Mouse (Mus musculus): ENCODE measurements around the gene Frmpd4.

The Frmpd4 gene

DNA sequence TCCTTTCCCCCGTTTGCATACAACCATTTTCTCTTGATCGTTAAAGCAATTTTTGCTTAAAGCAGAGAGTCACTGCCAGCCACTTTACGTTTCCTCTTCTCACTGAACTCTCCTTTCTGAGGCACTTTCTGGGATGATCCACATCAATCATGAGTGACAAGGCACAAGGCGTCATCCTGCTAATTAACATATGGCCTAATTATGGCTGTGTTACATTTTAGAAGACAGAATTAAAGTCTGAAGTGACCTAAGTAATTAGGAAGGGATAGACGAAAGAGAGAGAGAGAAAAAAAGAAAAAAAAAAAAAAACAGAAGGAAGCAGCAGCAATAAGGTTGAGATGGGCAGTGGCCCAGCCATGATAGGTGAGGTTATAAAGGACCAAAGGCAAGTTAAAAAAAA lies at the start of gene Frmpd4:
Gene Frmpd4 (minus strand): TSS at position 101 of the 400 bp plus-strand sequence.
- DNase-seq (ENCODE audit: low read depth), result no peak

DNA sequence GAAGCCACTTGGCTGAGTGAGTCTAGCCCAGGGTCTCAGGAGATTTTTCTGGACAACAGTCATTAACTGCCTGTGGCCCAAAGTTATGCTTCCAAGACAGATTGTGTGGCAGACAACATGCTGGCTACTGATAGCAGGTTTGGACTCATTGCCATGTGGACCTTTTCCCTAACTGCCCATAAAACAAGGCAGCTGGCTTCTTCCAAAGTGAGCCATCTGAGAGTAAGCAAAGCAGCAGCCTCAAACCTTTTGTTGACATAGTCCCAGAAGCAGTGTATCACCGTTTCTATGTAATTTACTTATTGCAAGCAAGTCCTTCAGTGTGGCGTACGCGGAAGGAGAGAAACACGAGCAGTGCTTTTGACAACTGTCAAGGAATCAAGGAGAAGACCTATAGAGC lies 18.2 kb upstream of the Frmpd4 start:
- DNase-seq (ENCODE audit: low read depth), result no peak

DNA sequence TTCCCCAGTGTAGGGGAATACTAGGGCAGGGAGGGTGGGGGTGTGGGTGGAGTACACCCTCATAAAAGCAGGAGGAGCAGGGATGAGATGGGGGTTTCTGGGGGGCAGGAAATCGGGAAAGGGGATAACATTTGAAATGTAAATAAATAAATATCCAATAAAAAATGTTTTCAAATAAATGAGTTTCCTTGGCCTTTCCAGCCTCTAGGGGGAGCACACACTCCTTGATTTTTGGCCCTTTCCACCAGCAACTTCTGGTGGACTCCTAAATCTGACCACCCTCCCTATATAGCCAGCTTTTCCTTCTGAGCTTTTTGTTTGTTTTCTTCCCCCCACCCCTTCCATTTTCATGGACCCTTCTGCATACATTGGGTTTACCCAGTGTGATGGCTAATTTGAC lies 7.3 kb upstream of the Frmpd4 start:
- no peak for DNase-seq (ENCODE audit: low read depth)

DNA sequence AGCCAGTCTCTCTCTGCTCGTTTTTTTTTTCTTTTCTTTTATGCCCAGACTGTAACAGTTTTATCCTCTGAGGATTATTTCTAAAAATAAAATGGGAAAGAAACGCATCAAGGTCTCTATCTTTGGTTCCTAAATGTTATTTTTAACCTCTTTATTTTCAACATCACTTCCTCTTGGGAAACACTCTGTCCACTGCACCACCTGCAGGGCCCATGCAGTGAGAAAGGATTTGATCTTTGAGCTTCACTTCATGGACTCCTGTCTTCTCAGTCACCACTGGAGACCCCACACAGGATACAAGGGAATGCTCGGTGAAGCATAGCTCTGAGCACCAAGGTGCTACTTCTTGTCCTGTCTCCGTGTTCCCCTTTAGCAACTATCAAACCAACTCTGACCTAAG lies 5.2 kb downstream of the Frmpd4 start:
- no peak for DNase-seq (ENCODE audit: low read depth)

DNA sequence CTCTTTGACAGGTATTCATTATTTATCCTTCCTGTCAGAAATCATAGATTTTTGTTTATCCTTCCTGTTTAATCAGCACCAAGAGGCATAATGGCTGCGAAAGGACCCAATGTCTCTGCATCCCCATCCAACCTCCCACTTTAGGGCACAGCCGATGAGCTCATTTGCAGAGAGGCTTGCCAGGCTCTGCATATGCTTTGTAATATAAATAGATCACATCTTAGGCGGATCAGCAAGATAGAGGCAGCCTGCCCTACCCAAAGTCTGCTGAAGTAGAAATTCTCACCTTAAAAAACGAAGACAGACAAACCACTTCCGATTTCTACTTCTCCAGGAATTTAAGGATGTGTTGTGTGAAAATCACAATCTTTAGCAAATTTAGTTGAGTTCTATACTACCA lies 7.8 kb downstream of the Frmpd4 start:
- DNase-seq (ENCODE audit: low read depth), result no peak

DNA sequence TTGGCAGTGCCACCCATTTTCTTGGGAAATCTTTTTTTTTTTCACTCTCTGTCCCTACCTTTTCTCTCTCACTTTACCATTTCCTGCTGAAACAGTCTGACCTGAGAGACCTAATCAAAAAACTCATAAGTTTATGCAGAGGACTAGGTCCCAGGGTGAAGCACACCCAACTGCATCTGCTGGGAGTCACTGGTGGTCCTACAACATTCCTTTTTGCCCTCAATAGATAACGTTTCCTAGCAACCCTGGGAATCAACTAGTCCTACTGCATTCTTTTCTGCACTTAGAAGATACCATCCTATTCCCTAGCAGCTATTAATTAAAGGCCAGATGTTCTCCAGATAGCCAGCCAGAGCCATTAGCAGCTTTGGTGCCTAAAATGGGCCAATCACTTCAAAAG lies 71.8 kb downstream of the Frmpd4 start:
- DNase-seq (ENCODE audit: low read depth), result no peak

DNA sequence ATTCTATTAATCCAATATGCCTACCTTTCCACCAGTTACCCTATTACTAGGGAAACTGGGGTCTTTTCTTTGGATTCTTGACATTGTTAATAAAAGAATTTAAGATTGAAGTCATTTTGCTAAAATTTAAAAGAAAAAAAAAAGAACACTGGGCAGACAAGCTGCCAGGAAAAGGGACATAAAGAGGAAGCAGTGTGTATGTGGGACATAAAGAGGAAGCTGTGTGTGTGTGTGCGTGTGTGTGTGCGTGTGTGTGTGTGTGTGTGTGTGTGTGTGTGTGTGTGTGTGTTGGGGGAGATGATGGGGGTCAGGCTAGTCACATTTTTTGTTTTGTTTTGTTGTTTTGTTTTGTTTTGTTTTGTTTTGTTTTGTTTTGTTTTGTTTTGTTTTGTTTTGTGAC lies 121.8 kb downstream of the Frmpd4 start:
- DNase-seq (ENCODE audit: low read depth), result no peak

DNA sequence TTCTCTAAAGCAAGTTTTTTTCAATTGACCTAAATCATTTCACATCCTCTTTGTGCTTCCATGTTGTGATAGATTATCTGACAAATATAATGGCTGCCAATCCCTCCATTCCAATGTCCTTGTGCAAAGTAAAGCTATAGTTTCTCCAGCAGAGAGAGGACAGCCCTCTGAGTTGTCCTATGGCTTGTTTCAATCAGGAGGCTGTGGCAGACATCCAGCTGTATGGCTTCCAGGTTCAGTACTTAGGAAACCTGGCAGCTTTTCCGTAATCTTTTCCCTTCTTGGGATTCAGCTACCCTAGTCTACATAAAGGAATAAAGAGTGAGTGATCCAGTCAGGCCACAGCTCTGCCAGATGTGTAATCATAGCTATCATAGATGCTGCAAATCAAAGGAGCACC lies 145.8 kb downstream of the Frmpd4 start:
- no peak for DNase-seq (ENCODE audit: low read depth)

DNA sequence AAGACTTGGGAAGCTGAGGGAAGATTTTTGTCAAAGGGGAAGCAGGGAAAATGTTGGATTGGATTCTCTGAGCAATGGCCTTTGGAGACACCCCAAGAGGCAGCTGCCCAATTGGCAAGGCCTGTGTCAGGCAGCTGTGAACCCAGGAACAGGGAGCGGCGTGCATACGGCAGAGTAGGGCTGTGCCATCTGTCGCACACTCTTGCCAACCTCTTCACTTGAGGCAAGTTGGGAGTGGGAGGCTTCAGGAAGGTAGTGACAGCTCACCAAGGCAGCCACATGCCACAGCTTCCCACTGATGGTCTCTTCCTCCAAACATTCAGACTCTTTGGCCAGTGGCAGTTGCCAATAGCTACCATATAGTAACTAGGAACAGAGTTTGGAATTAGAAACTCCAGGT lies 147.2 kb downstream of the Frmpd4 start:
- no peak for DNase-seq (ENCODE audit: low read depth)

DNA sequence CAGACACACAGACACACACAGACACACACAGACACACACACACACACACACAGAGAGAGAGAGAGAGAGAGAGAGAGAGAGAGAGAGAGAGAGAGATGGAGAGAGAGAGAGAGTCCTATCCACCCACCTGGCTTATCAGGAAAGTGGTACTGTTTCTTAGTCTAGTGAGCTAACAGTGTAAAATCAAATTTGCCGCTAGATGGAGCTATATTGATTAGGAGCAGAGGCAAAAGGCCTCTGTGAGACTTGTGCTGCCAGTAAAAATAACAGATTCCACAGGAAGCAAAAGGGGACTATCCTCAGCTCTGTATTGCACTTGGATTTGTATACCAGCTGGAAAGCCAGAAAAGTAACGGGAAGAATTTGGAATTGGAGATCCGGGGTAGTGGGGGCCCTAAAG lies 161.6 kb downstream of the Frmpd4 start:
- peak; percentile 0 for DNase-seq (ENCODE audit: low read depth)

DNA sequence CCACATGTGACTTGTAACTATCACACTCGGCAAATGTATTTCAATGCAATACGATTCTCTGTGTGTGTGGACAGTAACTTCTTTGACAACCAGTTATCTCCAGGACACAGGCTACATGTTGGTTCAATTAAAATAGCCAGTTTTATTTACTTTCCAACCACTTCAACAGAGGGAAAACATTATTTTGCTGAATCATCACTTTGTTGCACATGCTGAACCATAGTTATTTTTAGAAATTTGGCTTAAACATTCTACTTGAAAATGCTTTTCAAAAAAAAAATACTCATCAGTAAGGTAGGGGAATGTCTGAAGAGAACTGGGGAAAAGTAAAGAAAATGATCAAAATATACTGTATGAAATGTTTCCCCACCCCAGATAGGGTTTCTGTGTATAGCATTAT lies 173.5 kb downstream of the Frmpd4 start:
- DNase-seq (ENCODE audit: low read depth), result no peak

DNA sequence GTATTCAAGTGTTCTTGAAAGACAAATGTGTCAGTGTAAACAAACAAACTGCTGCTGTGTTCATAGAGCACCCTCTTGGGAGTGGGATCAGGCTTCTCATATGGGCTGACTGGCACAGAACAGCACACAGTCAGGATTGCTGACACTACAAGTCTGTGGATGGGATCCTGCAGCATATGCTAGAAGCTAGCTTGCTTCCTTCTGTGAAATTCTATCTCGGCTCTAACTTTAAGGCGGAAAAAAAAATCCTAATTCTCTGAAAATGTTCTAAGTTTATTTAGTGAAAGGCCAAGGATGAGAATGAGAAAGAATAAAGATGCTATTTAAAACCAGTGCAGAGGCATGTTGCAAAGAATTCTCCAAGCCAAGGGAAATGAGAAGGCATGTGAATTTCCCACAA lies 226.6 kb downstream of the Frmpd4 start:
- DNase-seq (ENCODE audit: low read depth), result no peak

DNA sequence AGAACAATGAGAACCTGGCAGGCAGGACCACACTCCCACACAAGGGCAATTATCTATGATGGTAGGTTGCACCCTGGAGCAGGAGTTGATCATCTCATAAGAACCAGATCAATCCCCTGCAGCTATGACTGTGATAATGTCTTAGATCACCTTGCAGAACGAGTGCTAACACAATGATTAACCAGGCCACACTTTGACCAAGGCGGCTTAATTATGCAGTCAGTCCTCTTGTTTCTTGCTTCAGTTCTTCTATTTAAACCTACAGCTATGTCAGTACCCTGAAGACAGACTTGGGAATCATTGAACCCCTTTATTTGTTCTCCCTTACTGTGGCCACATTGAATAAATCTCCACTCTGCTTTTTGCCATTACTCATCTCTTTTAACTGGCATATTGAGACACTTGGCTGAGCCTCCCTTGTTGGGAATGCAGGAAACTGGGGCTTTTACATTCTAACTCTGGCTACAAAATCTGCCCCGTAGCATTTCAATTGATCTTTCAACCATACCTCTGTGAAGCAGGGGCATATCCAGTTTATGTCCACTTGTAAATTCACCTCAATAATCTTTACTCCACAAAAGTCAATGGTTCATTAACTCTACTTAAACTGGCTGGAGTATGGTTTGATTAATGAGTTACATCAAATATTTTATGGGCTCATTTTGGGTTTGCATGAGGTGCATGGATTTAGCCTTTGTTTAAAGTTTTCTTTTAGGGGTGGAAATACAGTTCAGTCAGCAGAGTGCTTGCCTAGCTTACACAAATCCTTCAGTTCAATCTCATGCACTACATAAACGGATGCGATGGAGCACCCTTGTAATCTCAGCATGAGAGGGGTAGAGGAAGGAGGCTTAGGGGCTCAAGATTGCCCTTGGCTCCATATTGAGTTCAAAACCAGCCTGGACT lies 227.5 kb downstream of the Frmpd4 start:
- no peak for DNase-seq (ENCODE audit: low read depth)

DNA sequence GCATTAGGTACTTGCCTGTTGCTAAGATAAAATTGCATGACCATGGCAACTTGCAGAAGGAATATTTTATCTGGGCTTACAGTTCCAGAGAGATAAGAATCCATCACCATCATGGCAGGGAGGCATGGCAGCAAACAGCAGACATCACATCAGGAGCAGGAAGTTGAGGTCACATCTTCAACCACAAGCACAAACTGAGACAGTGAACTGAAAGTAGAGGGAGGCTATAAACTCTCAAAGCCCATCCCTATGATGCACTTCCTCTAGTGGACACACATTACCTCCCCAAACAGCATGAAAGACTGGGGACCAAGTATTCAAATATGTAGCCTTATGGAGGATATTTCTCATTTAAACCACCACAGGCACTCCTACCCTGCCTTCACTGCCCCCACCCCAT lies 238.8 kb downstream of the Frmpd4 start:
- DNase-seq (ENCODE audit: low read depth), result no peak

DNA sequence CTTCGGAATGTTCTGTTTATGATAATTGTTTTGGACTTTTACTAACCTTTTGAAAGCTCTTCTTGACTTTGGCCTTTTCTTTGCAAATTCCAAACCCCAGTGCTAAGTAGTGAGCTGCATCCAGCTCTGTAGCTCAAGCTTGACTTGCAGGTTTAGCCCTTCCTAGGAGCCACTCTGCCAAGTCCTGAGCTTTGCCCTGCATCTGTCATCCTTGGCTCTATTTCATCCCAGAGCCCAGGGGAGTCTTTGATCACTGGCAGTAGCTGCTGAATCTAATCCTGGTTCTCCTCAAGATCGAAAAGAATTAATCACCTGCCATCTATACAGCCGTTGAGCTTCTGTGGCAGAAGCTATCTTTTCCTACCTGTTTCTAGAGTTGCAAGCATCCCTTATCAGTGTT lies 251.9 kb downstream of the Frmpd4 start:
- no peak for DNase-seq (ENCODE audit: low read depth)

DNA sequence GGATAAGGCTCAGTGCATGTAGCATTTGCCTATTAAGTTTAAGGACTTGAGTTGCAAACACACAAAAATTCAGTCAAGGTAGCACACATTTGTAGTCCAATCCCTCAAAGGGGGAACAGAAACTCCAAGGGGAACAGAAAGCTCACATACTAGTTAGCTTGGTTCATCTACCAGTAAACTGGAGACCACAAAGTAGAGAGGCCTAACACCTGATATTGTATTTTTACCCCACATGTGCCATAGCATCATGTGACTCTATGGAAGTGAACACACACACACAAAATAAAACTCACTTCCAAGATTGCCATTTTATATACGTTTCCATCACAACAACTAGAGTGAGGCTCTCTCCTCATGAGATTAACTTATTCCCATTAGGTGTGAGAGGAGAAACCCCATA lies 264.9 kb downstream of the Frmpd4 start:
- no peak for DNase-seq (ENCODE audit: low read depth)

DNA sequence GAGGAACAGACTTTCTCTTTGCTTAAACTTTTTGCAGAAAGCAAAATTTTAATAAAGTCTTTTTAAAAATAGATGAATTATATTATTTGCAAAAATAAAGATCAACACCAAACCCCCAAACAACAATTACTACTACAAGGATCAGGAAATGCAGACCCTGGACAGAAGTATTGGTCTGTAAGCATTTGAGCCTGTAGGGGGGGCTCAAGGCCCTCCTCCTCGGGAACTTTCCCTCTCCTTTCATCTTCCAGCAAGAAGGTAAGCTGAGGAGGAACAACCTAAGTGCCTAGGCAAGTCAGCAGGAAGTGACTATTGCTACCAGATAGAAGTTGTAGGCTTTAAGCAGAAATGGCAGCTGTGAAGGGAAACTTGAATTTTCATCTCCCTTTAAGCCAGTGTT lies 266.9 kb downstream of the Frmpd4 start:
- no peak for DNase-seq (ENCODE audit: low read depth)

DNA sequence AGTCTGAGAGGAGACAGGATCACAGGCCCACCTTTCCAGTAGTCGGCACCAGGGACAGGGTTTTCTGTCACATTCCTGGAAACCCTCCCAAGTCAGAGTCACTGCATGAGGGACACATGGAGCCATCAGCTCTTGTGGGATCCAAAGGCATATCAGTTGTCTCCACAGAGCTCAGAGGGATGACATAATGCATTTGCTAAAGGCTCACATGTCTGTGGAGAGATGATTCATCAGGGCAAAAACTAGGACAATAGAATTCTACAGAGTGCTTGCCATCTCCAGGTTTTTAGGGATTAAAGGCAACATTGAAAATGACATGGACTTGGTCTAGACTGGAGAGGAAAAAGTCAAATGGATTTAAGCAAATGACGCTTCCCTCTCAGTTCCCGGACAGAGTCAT lies 284.5 kb downstream of the Frmpd4 start:
- DNase-seq (ENCODE audit: low read depth), result no peak

DNA sequence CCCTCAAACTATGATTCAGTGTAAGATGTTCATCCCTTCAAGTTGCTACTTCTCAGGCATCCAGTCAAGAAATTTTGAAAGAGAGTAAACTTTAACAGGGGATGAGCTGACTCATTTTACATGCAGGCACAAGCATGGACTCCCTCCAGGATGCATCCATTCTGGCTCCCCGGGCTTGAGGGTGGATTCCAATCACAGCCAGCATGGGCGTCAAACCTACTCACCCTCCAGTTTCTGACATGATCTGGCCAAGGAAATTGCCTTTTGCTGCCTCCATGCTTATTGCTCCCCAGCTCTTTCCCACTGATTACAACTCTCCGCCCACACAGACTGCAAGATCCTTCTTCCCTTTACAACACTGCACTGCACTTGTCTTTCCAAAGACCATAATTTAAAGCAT lies 370.0 kb downstream of the Frmpd4 start:
- DNase-seq (ENCODE audit: low read depth), result no peak

DNA sequence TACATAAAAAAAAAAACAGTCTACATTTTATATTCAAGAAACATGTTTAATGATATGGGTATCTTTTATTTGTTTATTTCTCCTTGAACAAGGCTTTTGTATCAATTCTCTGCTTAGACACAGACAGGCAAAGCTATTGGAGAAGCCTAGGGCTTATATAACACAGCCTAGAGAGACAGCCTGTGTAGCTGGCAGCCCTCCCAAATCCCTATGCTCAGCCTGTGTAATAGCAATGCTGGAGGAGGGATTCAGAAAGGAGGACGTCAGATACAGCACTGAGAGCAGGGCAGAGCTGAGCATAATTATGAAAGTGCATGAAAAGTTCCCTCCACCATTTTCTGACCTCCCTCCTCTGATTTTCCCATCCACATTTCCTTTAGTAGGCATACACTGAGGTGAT lies 385.1 kb downstream of the Frmpd4 start:
- no peak for DNase-seq (ENCODE audit: low read depth)

DNA sequence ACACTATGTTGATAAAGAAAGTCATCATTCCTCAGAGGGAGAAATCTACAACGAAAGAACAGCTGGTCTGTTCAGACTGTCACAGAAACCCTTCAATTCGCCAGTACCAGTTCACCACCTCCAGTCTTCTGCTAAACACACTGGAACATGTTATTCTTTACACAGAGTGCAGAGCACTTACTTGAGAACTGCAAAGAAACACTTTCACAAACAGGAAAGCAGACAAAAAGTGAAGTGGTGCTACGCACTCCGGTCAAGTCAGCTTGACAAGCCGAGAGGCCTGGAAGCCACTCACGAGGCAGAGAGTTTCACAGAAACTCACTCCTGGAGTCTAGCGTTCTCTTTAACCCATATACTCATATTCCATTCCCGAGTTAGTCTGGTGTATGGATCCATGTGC lies 387.5 kb downstream of the Frmpd4 start:
- DNase-seq (ENCODE audit: low read depth), result no peak

DNA sequence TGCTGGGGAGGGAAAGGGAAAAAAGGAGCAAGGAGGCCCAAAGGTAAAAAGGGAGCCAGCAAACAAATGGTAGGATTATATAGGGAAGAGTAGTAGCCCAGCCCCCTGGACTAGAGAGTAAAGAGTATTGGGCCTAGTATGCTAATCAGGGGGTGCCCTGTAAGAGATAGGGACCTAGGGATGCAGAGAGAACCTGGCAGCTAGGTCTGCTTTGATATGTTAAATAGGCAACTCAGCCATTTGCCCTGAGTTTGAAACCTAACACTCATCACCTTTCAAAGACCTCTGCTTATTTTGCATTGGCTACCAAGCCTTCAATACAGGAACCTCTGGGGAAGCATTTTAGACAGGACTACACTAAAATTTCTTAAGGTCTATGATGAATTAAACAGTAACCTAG lies 414.0 kb downstream of the Frmpd4 start:
- no peak for DNase-seq (ENCODE audit: low read depth)

DNA sequence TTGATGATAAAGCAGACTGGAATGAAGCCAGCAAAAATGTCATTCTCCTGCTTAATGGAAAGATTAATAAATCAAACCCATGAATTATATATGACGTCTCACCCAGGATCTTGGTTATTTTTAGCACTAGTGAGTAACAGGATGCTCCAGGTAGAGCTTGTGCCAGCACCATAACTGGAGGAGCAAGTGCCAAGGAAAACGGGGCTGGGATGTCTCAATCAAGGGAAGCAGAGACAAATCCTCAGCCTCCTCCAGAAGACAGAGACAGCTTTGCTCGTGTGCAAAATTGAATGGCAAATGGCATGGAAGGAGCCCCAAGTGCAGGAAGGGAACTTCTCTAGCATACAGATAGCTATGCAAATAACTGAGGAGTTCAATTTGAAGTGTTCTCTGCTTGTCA lies 418.2 kb downstream of the Frmpd4 start:
- DNase-seq (ENCODE audit: low read depth), result no peak

DNA sequence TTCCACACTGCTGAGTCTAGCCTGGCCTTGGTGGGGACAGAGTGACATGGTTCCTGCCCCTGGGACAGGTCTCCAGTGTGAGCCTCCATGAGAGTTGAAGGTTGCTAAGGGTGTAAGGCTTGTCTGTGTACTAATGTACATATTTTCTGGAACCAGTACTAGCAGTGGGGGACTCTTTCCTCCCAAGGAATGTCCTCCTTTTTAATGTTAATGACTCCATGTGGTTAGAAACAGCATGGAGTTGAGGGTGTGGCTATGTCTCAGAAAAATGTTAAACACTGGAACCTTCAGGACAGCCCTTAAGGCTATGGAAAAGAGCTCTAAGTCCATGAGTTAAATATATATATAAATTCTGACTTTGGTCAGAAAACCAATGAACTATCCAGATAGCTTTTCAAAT lies 436.0 kb downstream of the Frmpd4 start:
- DNase-seq (ENCODE audit: low read depth), result no peak

Data from naive thymus-derived CD4-positive, alpha-beta T cell, adult 2 months (primary cell).